Mouse (Mus musculus): ENCODE data around the gene Ubn1. TPM values are rescaled to one million over a fixed set of nuclear protein-coding genes. Genes with fewer than 3 reads are reported as not detected.

The Ubn1 gene
- total and polyA plus RNA-seq, 3 experiments, result 17.4 to 33.2 (median 32.5) TPM

DNA sequence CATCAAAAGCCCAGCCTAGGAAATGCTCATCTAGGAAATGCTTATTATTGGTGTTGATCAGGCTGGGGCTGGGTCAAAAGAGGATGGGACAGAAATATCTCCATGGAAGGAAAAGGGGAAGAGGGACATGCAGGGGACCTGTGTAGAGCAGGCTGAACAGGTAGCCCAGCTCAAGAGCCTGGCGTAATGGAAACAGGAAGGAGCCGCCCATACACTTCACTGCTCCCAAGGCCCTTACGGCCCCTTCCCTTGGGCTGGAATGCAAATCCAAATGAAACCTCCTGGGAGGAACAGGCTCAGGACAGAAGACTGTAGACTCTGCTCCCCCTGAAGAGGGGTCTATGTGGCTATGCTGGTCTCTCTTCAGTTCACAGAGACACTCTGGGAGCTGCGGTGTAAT, 35.3 kb upstream of the Ubn1 start:
- peak; percentile 40 for DNase-seq (ENCODE audit: extremely low read depth)
- Histone ChIP-seq H3K27me3 (replicated peaks) (no peaks in the 10 kb centered on the region), H3K79me2 (replicated peaks; ENCODE audit: control insufficient read depth, extremely low read depth, insufficient read depth, poor library complexity, severe bottlenecking) (no peaks in the 10 kb centered on the region), H3K9me3 (replicated peaks; ENCODE audit: low read length) (no peaks in the 10 kb centered on the region), H3K9ac (ENCODE audit: insufficient read depth, low read depth) (no peak overlapping the region), H3K4me2 (ENCODE audit: insufficient read depth, low read depth, poor library complexity, severe bottlenecking) (no peak overlapping the region), H3K27ac (ENCODE audit: insufficient read depth, low read depth) (no peak overlapping the region), H3K4me1 (ENCODE audit: control insufficient read depth in 1 of 2, insufficient read depth in 2 of 2) (peaks cover 19 to 48% of the 10 kb centered on the region in 2 experiments), H3K4me3 (replicated peaks in 1 of 3; ENCODE audit: low read depth in 2 of 3, low read length in 2 of 3, poor library complexity in 1 of 3) (no peak overlapping the region), H3K36me3 (replicated peaks in 1 of 2; ENCODE audit: control insufficient read depth in 1 of 2, insufficient read depth in 1 of 2, low read length in 1 of 2) (peaks cover 49 to 68% of the 10 kb centered on the region in 2 experiments)
- TF ChIP-seq MYC (IDR thresholded peaks at IDR 0.05; ENCODE audit: low read depth, low read length) (no peak), RAD21 (IDR thresholded peaks at IDR 0.05; ENCODE audit: low read depth, low read length) (no peak), KAT2A (IDR thresholded peaks at IDR 0.05; ENCODE audit: insufficient replicate concordance, low read length) (no peak), POLR2A (IDR thresholded peaks at IDR 0.05; ENCODE audit: low read depth, low read length) (no peak), NRF1 (IDR thresholded peaks at IDR 0.05; ENCODE audit: low read depth, low read length) (no peak), ETS1 (conservative IDR thresholded peaks at IDR 0.05; ENCODE audit: low read depth, low read length) (no peak), USF2 (conservative IDR thresholded peaks at IDR 0.05; ENCODE audit: low read depth, low read length) (no peak), ELF1 (IDR thresholded peaks at IDR 0.05; ENCODE audit: low read depth, low read length) (no peak), SIN3A (IDR thresholded peaks at IDR 0.05; ENCODE audit: low read length) (no peak), MAFK (IDR thresholded peaks at IDR 0.05; ENCODE audit: insufficient replicate concordance, low read length) (no peak)
- dilution Hi-C loops (cut with MboI; ENCODE audit: extremely low pct_ligation_motif_present, extremely low pct_unique_long_range_greater_than_20kb, low sequenced_read_pairs), result no loop called here
- in situ Hi-C loops (cut with MboI; ENCODE audit: low pct_ligation_motif_present, low pct_unique_long_range_greater_than_20kb, low sequenced_read_pairs), result no loop called here

DNA sequence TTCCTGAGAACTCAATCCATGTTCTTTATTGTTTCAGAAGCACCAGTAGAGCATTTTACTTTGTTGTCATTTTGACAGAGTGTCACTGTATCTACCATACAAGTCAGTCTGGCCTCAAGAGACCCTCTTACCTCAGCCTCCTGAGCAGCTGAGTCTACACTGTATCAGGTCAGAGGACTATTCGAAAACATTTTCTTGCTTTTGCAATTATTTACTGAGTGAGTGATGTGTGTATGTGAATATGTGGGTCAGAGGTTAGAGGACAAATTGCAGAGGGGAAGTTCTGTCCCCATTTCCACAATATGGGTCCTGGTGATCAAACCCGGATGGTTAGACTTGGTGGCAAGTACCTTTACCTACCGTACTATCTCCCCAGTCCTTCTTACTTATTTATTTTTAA, 25.8 kb upstream of the Ubn1 start:
- no peak overlapping the region for H3K4me3 ChIP-seq (replicated peaks in 1 of 3; ENCODE audit: low read depth in 2 of 3, low read length in 2 of 3, poor library complexity in 1 of 3)
- H3K36me3 ChIP-seq (replicated peaks in 1 of 2; ENCODE audit: control insufficient read depth in 1 of 2, insufficient read depth in 1 of 2, low read length in 1 of 2), result peaks cover 85 to 98% of the 10 kb centered on the region in 2 experiments
- no peak overlapping the region for H3K9ac ChIP-seq (ENCODE audit: insufficient read depth, low read depth)
- dilution Hi-C loops (cut with MboI; ENCODE audit: extremely low pct_ligation_motif_present, extremely low pct_unique_long_range_greater_than_20kb, low sequenced_read_pairs) (no loop called here), in situ Hi-C loops (cut with MboI; ENCODE audit: low pct_ligation_motif_present, low pct_unique_long_range_greater_than_20kb, low sequenced_read_pairs) (no loop called here)
- no peak for DNase-seq (ENCODE audit: extremely low read depth)
- no peaks in the 10 kb centered on the region for H3K9me3 ChIP-seq (replicated peaks; ENCODE audit: low read length)
- no peak overlapping the region for H3K4me2 ChIP-seq (ENCODE audit: insufficient read depth, low read depth, poor library complexity, severe bottlenecking)
- TF ChIP-seq CHD2 (IDR thresholded peaks at IDR 0.05; ENCODE audit: low read length), result no peak
- H3K27ac ChIP-seq (ENCODE audit: insufficient read depth, low read depth), result no peak overlapping the region
- H3K79me2 ChIP-seq (replicated peaks; ENCODE audit: control insufficient read depth, extremely low read depth, insufficient read depth, poor library complexity, severe bottlenecking), result no peaks in the 10 kb centered on the region
- no peaks in the 10 kb centered on the region for H3K27me3 ChIP-seq (replicated peaks)
- H3K4me1 ChIP-seq (ENCODE audit: control insufficient read depth in 1 of 2, insufficient read depth in 2 of 2), result no peaks in the 10 kb centered on the region

DNA sequence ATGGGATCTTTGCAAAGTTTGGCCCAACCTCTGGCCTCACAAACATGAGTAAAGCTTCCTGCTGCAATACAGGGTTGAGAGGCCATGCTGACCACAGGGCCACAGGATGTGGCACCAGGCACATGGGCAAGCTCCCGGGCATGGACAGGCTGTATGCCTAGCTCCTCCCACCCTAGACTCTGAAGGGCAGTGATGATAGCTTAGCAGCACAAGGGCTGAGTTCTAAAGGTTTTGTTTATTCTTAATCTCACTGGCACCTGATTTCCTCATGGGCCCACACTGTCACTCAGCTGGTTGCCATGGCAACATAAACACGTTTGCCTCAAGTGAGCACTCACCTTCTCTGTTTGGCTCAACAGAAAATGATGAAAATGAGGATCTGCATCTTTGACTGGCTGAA, 20.0 kb upstream of the Ubn1 start:
- no peak overlapping the region for H3K4me2 ChIP-seq (ENCODE audit: insufficient read depth, low read depth, poor library complexity, severe bottlenecking)
- in situ Hi-C loops (cut with MboI; ENCODE audit: low pct_ligation_motif_present, low pct_unique_long_range_greater_than_20kb, low sequenced_read_pairs), result no loop called here
- dilution Hi-C loops (cut with MboI; ENCODE audit: extremely low pct_ligation_motif_present, extremely low pct_unique_long_range_greater_than_20kb, low sequenced_read_pairs), result no loop called here
- DNase-seq (ENCODE audit: extremely low read depth), result peak; percentile 47
- peaks cover 89 to 99% of the 10 kb centered on the region in 2 experiments for H3K36me3 ChIP-seq (replicated peaks in 1 of 2; ENCODE audit: control insufficient read depth in 1 of 2, insufficient read depth in 1 of 2, low read length in 1 of 2)
- no peak overlapping the region for H3K27ac ChIP-seq (ENCODE audit: insufficient read depth, low read depth)
- H3K9me3 ChIP-seq (replicated peaks; ENCODE audit: low read length), result no peaks in the 10 kb centered on the region
- no peaks in the 10 kb centered on the region for H3K27me3 ChIP-seq (replicated peaks)
- TF ChIP-seq CHD1 (IDR thresholded peaks at IDR 0.05; ENCODE audit: low read depth, low read length), result no peak
- TF ChIP-seq ELF1 (IDR thresholded peaks at IDR 0.05; ENCODE audit: low read depth, low read length), result no peak
- TF ChIP-seq USF2 (conservative IDR thresholded peaks at IDR 0.05; ENCODE audit: low read depth, low read length), result no peak
- no peak for TF ChIP-seq ETS1 (conservative IDR thresholded peaks at IDR 0.05; ENCODE audit: low read depth, low read length)
- 0 out of 2 replicates have a peak, but pooled peaks have one; percentile 50 for TF ChIP-seq MXI1 (IDR thresholded peaks at IDR 0.05; ENCODE audit: low read depth, low read length)
- H3K4me3 ChIP-seq (replicated peaks in 1 of 3; ENCODE audit: low read depth in 2 of 3, low read length in 2 of 3, poor library complexity in 1 of 3), result no peak overlapping the region
- peaks cover 0 to 4% of the 10 kb centered on the region in 2 experiments; a peak in 2 of 4 replicates for H3K4me1 ChIP-seq (ENCODE audit: control insufficient read depth in 1 of 2, insufficient read depth in 2 of 2)
- no peaks in the 10 kb centered on the region; the same call in 1 of the 2 replicates for H3K79me2 ChIP-seq (replicated peaks; ENCODE audit: control insufficient read depth, extremely low read depth, insufficient read depth, poor library complexity, severe bottlenecking)
- no peak overlapping the region for H3K9ac ChIP-seq (ENCODE audit: insufficient read depth, low read depth)

All from CH12.LX (cell line).